Mouse (Mus musculus) activated CD4-positive, CD25-positive, alpha-beta regulatory T cell, adult 4 months (primary cell): Measurements from ENCODE around the gene Scg3. TPM values are rescaled to one million over a fixed set of nuclear protein-coding genes. Genes with fewer than 3 reads are reported as not detected.
A peak's percentile ranks its signal among the peaks of the same experiment; 100 is the strongest.
"Not testable (repeated sequence)": the region's sequence is repeated elsewhere in the genome, so short reads cannot be mapped to it uniquely, and the experiment has no call there.

Source experiments
- ATAC-seq: one replicate; pipeline ENCODE4 v1.8.0; 2017
- polyA plus RNA-seq, 2 experiments: library from polyadenylated mRNA; unstranded; fragments of 100-300 nt; shearing (Covaris generic); gene quantifications; one replicate each; pipeline ENCODE4 v1.2.1; 2017

Gene Scg3
- polyA plus RNA-seq: not detected

DNA sequence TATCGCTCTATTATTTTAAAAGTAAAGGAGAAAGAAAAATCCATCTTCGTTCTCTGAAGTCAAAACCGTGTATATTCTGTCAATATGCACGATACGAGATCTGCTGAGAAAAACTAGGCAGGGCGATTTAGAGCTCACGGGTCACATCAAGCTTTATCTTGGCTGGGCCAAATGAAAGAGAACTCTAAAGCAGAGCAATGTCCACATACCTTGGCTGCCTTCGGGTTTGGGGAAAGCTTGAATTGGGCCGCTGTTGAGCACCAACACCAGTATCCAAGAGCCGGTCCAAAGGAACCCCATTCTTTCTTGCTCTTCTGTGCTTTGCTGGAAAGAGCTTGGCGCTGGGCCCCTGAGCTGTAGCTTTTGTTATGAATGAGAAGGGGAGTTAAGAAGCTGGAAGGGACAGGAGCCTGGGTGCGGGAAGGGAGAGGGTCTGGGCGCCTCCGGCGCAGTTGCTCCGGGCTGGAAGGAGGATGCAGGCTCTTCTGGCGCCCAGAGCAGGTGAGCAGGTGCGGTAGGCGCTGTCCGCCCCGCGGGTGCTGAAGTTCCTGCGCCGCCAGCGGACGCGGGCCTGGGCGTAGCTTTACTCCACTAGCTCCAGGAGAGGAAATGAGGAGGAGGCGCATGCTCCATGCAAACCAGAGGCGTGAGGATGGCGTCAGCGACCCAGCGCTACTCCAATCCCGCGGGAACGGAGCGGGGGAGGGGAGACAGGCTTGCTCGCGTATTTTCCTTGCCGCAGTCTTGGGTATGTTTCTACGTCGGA lies at the start of gene Scg3:
Gene Scg3, minus strand, starts transcription at position 631 of the 766 bp plus-strand sequence.
- no peak for ATAC-seq

DNA sequence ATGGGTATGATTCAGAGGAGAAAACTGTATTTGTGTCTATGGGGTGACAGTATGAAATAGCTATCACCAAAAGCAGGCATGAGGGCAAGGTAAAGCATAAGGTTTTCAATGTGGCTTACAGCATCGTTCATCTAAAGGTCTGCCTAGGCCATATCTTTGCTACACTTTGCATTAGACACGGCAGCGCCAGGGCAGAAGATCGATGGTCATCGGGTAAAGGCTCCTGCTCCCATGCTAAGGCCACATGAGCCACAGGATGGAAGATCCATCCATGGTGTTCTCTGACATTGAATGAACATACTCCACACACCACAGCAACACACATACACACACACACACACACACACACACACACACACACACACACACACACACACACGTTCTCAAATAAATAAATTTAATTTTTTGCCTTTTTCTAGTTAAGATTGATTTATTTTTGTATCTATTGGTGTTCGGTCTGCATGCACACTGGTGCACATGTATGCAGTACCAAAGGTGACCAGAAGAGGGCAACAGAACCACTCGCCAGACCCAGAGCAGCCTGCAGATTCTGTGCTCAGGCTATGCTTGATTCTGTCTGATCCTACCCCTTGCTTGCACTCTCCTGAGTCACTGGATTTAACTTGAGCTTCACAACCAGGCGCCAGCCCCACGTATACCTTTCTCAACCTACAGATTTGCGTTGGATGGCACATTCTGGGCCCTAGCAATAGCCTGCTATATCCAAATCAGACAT lies 36.3 kb upstream of the Scg3 start:
- ATAC-seq: no peak

DNA sequence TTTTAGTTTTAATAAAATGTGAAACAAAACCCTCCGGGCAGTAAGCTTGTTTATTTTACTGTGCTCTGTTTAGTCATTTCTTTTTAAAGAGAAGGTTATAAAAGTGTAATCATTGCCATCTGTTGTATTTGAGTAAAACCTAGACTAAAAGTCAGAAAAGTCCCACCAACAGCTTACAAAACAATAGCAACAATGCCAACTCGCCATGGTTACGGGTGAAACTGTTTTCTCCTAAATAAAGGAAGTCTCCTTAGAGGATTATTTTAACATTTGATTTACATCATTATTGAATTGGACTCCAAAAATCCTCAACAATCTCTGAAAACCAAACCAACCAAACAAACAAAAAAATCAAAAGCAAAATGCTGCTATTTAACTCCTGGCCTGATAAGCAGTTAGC lies 35.6 kb upstream of the Scg3 start:
- ATAC-seq: no peak

DNA sequence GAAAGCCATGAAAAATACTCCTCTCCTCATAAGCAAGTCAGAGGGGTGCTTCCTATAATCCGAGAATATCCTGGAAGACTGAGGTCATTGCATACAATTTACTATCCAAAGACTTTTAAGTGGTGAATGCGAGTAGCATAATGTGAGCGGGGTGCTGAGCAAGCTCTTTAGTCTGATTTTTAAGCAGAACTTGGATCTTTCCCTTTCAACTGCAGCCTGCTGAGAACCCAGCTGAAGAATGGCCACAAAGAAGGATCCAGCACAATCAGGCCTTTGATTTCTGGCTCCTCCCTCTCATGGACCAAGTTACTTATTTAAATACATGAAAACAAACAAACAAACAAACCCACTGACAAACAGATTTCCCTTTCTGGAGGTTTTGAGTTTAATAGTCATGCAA lies 916 bp upstream of the Scg3 start:
- no peak for ATAC-seq

DNA sequence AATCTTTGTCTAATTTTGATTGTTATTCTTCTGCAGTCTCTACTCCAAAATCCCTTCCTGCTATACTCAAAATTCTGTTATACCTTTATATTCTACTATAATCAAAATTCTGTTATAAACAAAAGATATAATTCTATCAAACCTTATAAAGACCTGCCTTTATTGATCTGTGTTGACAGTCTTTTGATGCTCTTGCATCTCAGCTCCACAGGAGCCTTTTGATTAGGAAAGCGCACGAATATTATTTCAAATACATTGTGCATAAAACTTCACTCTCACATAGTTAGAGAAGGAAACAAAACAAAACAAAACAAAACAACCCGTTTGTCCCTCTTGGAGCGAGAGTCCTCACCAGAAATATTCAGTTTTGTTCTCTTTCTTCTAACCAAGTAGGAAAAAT lies 436 bp upstream of the Scg3 start:
- no peak for ATAC-seq

DNA sequence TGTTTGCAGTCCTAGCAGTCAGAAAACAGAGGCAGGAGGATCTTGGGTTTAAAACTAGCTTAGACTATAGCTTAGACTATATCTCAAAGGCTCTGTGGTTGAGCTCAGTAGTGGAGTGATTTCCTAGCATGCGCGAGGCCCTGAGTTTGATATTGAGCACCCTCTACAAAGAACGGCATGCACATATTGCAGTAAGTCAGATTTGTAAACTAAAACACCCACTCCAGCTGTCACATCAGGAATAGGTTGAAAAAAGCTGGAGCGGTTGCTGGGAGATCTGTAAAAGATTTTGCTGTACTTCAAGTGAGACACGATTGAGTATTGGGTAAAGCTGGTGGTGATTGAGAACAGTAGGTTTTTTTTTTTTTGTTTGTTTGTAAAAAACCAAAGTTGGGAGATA lies 3.2 kb downstream of the Scg3 start:
- no peak for ATAC-seq

DNA sequence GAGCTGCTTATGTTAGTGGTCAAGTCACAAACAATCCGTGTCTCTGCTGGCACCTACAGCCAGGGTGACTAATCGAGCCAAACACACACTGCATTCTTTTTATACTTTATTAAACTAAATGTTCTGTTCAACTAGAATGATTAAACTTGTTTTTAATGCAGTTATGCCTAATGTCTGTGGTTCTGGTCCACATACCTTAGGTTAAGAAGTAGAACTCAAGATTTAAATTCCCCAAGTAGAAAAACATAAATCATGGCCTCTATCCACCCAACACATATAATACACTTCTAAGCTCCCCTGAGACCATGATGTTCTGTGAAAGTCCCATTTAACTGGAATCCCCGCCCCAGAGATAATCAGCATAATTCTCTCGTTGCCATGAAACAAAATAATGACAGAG lies 4.2 kb downstream of the Scg3 start:
- ATAC-seq: no peak

DNA sequence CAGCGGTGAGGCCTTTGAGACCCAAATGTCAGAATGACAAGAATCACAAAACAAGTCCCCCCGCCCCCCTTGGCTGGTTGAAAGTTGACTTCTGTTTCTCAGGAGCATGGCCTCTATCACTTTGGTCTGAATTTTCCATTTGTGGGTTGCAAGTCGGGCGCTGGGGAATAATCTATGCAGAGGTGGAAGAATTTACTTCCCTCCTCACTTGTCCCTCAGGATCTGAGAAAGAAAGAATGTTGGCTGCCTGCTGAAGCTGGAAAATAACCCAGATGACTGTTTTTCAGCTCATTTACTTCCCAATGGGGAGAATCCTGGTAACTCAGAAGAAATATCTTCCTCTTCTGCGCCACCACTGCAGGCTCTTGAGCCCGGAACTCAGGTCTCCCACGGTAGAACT lies 5.5 kb downstream of the Scg3 start:
- ATAC-seq: no peak

DNA sequence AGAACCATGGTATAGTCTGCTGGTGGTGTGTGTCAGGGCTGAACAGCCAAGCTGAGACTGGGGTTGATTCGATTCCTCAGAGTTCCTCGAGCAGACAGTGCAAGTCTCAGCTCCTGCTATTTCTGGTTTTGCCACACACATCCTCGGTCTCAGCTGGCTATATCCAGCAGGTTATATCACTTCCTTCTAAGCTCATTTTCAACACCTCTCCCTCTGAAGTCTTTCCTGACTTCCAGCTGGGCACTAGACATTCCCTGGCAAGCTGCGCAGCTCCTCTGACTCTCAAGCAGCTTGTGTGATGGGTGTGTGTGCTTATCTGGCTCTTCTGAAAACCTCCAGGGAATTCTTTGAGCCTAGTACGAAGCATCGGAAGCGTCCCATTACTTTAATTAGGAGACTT lies 7.6 kb downstream of the Scg3 start:
- ATAC-seq: no peak

DNA sequence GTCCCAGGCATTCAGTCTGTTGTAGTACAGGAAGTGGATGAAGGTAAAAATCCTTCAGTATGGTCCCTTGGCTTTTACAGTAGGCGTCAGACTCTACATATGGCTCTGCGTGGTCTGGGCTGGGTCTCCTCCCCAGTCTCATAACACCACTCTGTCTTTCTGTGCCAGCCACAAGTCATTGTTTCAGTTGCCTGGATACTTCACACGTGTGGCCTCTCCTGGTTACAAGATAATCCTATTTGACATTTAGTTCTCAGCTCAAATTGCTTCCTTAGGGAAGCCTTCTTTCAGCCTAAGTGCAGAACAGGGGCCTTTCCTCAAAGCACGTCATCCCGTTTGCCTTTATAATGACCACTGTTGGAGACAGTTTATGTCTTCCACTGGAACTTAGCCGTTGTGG lies 11.1 kb downstream of the Scg3 start:
- ATAC-seq: no peak

DNA sequence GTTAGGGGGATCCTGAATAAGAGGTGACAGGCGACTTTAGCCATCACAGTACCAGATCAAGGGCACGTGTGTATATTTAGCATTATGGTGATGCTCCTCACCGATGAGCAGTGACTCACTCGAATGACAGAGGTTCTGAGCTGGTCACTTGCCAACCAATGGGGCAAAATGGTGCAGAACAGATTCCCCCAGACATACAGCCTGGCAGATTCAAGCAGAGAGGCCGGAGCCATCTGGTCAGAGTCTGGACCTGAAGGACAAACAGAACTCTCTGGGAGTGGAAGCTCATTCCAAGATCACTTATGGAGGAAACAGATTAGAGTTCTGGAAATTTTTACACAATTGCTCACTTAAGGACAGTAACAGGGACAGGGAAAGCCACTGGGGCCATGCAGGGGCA lies 17.2 kb downstream of the Scg3 start:
- ATAC-seq: no peak

DNA sequence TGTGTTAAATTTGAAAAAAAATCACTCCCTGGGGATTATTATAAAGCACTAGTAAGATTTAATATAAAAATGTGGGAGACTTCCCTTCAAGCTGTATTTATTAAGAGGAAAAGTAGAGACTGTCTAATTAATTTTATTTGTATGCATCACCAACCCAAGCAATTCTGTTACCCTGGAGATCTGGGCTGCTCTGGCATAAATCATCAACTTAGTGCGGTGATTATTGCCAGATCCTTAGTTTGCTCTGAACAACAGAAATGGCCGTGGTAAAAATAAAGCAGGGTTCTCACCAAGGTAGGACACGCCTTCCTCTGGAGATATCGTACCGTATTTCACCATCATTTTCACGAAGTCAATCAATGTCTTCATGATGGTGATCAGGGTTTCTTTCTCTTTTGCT lies 18.5 kb downstream of the Scg3 start:
- no peak for ATAC-seq

DNA sequence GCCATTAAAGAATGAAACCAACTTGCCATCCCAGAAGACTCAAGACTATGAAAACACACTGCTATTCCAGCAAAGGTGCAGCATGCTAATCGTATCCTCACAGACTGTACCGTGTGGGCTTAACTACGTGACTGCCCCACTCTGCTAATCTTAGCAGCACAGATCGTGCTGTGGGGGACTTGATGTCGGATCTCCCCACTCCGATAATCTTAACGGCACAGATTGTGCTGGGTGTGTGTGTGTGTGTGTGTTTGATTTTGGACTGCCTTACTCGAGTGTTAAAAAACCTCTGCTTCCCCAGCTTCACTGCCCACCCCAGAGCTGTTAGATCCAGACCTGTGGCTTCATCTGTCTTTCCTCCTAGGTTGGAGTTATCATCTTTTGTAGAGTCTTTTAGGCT lies 22.9 kb downstream of the Scg3 start:
- no peak for ATAC-seq

DNA sequence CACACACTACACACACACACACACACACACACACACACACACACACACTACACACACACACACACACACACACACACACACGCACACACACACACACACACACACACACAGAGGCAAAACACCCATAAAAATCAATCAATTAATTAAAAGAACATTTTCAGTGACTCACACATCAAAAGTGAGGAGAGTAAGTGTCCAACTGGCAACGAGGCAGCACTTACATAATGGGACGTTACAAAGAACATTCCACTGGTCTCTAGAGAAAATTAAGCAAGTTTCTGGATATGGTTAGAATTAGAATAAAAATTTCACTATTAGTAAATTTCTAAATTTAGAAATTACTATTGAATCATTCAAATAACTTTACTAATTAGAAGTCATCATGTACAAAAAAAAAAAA lies 27.4 kb downstream of the Scg3 start:
- not testable (repeated sequence) for ATAC-seq

DNA sequence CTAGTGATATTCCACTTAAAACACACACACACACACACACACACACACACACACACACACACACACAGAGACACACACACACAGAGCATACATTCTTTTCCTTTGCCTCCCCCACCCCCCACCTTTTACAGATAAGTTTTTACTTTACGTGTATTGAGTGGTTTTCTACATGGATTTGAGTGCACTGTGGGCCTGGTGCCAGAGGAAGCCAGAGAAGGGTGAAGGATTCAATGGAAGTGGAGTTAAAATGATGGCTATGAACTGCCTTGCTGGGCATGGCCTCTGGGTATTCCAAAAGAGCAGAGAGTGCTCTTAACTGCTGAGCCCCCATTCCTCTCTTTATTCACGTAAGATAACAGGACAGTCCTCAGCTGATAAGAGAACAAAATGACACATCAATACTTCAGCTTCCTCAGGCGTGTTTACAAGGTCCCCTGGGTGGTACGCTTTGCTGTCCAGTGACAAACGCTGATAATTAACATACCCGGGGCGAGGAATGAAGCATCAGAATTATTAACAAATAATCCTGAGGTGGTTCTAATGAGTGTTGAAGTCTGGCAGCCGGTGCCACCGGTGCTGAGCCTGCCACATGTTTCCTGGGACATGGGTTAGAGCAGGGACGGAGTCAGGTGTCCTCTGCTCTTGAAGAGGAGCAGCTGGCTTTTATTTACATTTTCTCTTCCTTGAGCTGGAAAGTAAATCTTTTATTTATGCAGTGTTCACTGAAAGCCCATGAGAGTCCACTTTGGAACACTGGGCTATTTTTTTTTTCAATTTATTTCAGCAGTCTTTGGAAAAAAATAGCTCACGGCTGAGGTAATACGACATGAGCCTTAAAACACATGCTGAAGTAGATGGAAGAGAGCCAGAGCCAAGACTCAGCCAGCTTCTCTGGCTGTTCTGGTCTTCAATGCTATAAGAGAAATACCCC lies 29.6 kb downstream of the Scg3 start:
- ATAC-seq: no peak

DNA sequence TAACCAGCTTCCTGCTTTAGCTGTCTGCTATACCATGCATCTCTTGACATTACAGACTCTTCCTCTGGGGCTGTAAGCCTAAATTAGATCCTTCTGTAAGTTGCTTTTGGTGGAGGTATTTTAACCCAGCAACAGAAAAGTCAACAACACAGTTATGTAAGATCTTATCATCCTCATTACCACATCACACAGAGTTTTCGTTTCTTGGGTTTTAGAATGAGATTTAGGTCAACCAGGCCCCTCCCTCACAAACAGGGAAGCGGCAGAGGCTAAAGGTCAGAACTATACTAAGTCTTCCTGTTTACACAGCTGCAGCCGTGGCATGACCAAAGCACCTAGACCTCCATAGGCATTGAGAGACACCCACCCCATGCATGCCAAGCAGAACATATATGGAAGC lies 38.5 kb downstream of the Scg3 start:
- ATAC-seq: peak; percentile 84

DNA sequence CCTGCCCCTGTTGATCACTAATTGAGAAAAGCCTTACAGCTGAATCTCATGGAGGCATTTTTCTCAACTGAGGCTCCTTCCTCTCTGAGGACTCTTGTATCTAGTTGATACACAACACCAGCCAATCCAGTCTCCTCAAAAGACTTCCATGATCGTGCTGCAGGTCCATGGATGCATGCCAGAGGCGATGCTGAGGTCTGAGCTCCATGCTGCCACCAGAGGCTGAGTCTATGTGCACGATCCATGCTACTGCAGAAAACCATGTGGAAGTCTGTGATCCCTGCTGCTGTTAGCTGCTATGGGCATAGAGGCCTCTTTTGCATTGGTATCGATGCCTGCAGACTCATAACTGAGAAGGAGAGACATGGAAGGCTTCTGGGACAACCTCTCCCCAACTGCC lies 49.6 kb downstream of the Scg3 start:
- ATAC-seq: no peak

DNA sequence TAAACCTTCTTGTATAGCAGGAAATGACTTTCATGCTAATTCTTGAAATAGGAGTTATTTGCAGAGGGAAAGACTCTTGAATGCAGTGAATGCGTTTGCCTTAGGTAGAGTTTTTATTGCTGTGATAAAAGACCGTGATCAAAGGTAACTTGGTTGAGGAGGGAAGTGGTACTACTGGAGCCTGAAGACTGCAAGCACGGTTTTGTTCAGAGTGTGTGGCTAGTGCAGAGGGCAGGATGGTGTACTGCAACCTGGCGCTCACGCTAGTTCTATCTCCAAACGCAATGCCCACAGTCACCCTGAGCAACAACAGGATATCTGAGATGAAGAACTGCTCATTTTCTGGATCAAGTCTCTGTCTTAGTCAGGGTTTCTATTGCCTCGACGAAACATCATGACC lies 50.3 kb downstream of the Scg3 start:
- no peak for ATAC-seq

DNA sequence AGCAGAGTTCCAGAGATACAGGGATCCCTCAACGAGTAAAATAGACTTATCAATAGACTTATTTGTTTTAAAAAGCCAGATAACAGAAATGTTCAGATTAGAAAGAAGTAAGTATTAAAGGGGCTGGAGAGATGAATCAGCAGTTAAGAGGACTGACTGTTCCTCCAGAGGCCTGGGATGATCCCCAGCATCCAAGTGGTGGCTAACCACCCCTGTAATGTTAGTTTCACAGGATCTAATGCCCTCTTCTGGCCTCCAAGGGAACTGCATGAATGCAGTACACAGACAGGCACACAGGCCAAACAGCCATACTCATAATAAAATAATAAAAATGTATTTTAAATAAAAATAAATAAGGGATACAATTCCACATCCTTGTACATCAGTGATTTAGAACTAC lies 51.0 kb downstream of the Scg3 start:
- no peak for ATAC-seq

DNA sequence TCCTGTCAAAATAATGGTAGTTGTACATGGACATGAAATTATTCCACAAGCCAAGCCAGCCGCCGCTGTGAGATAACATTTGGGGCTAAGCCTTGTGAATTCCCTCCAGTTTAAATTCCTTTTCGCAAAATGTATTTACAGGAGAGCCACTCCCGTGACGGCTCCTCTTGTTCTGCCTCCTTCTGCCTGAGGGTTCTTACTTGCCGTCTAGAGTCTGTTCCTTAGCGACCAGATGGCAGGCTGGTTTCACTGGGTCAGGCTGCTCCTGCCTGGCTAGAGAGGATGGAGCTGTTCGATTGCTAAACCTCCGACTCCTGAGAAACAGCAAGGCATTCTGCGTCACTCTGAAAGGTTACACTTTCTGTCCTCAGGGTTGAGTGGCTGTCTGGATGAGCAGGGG lies 51.7 kb downstream of the Scg3 start:
- ATAC-seq: no peak

DNA sequence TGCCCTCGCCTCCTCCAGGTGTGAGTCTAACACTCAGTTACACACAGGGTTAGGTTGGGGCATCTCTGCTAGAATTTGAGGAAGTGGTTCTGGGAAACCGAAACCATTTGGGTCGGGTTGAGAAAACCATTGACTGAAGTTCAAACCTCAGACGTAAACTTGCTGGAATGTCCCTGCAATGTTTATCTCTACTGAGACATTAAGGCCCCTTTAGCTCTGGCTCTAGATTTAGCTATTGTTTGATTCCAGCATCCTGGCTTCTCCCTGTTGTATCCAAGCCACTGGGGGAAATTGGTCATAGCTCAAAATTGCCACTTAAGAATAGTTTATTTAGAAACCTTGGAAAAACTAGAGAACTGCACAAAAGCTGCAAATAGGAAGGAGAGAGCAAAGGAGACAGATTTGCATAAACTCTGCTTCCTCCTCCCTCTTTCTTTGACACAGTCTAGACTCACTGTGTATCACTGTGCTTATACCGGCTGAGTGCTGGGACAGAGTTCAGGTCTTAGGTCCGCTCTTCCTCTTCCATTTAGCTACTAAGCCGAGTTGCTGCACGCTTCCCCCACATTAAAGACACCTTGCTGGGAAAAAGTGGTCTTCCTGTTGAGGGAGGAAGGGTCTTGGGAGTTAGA lies 52.9 kb downstream of the Scg3 start:
- peak; percentile 59 for ATAC-seq

DNA sequence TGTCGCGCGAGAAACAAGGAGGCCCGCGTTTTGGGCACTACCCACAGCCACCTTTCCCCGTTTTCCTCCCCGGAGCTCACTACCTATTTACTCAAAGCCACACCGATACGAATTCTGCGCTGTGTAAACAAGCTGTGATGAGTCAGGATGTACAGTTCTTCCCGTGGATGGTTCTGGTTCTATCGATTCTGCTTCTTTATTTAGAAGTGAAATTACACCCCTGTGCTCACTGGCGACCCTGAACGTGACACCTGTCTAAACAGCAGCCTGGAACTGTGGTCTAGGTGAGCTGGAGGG lies 57.6 kb downstream of the Scg3 start:
- no peak for ATAC-seq
